22 mouse cellular contexts compared by ENCODE assay signal in the genomic region with DNA sequence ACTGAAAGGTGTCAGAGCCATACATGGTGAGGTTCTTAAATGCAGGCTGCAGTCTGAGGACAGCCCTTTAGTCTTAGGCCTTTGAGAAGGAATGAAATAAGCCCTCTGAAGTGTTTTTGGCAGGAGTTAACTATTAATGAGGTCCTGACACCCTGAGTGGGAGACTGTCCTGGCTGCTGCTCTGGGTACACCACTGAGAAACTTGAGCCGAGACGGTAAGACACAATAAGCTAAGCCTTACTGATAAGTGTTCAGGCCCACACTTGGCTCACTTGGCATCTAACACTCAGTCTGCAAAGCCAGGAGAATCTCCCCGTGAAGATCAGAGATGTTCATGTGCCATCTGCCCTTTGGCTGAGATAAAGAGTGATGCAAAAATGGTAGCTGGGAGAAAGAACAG.
DNase-seq lines count a peak whose midpoint lies in the region; ATAC-seq and TF ChIP-seq lines count a peak whose summit lies in the region.
"Had no signal": no experiment of that assay in that cellular context is flagged by ENCODE, and none has a peak within 500 bp of the region (broad histone marks: within the 10 kb centered on the region; RNA-seq: fewer than 3 reads in every experiment).

No protein-coding gene starts in this region.

- no peak for DNase-seq in intestine, embryonic 14.5 days (ENCODE audit: low spot score)
- no peak for DNase-seq in urinary bladder, postnatal 4 days (ENCODE audit: low spot score in 2 of 2)
- DNase-seq: adrenal gland, adult 2 months; adrenal gland, postnatal 10 days; adrenal gland, postnatal 25 days; cerebellum, adult 11 months; cerebellum, adult 18-20 months; cerebellum, adult 8-10 months; cerebellum, adult 9-11 months; cerebellum, postnatal 36 days; embryo, embryonic 11 days had no signal

- H3K9me3 ChIP-seq in intestine, embryonic 14.5 days (ENCODE audit: control insufficient read depth, low read length) = no peaks in the 10 kb centered on the region
- no peaks in the 10 kb centered on the region for H3K9me3 ChIP-seq in intestine, postnatal 0 days (ENCODE audit: control insufficient read depth)
- H3K9me3 ChIP-seq in kidney, embryonic 16.5 days (ENCODE audit: low read length) = no peaks in the 10 kb centered on the region
- H3K9me3 ChIP-seq in kidney, embryonic 14.5 days (ENCODE audit: control insufficient read depth, low read length) = no peaks in the 10 kb centered on the region
- no peaks in the 10 kb centered on the region for H3K9me3 ChIP-seq in intestine, embryonic 15.5 days
- no peaks in the 10 kb centered on the region for H3K9me3 ChIP-seq in intestine, embryonic 16.5 days (ENCODE audit: control insufficient read depth, low read length)
- H3K9me3 ChIP-seq: embryonic facial prominence, embryonic 13.5 days; embryonic facial prominence, embryonic 15.5 days; forebrain, embryonic 10.5 days; forebrain, embryonic 13.5 days; forebrain, embryonic 15.5 days had no signal

- no peak for TF ChIP-seq CTCF in intestine, postnatal 0 days (IDR thresholded peaks at IDR 0.05; ENCODE audit: low read depth)

- no peak overlapping the region for H3K4me3 ChIP-seq in intestine, embryonic 14.5 days (ENCODE audit: low read depth, low read length)
- no peak overlapping the region for H3K4me3 ChIP-seq in intestine, postnatal 0 days (ENCODE audit: low read depth, low read length)
- H3K4me3 ChIP-seq in kidney, embryonic 16.5 days (ENCODE audit: low read length) = no peak overlapping the region
- H3K4me3 ChIP-seq in kidney, embryonic 14.5 days (ENCODE audit: low read length) = no peak overlapping the region
- no peak overlapping the region for H3K4me3 ChIP-seq in intestine, embryonic 15.5 days (replicated peaks)
- H3K4me3 ChIP-seq in intestine, embryonic 16.5 days (ENCODE audit: low read length) = no peak overlapping the region
- H3K4me3 ChIP-seq: embryonic facial prominence, embryonic 13.5 days; embryonic facial prominence, embryonic 15.5 days; erythroblast, embryonic 14.5 days; forebrain, embryonic 10.5 days; forebrain, embryonic 13.5 days; forebrain, embryonic 15.5 days had no signal

- 0 out of 2 replicates have a peak, but pooled peaks have one; percentile 17 for ATAC-seq in intestine, embryonic 14.5 days (replicated peaks; ENCODE audit: low FRiP score, low TSS enrichment, low read depth)
- ATAC-seq in intestine, postnatal 0 days = no peak
- peak; percentile 65; the same call in 1 of the 2 replicates for ATAC-seq in kidney, embryonic 16.5 days (ENCODE audit: low FRiP score, low TSS enrichment)
- ATAC-seq in kidney, embryonic 14.5 days (ENCODE audit: low FRiP score, low TSS enrichment) = no peak
- ATAC-seq in intestine, embryonic 15.5 days = 0 out of 2 replicates have a peak, but pooled peaks have one; percentile 22
- peak; percentile 53 for ATAC-seq in intestine, embryonic 16.5 days
- ATAC-seq: forebrain, embryonic 13.5 days; forebrain, embryonic 15.5 days had no signal

- H3K9ac ChIP-seq in intestine, embryonic 14.5 days (ENCODE audit: low read length) = no peak overlapping the region
- no peak overlapping the region for H3K9ac ChIP-seq in intestine, postnatal 0 days (ENCODE audit: low read depth, low read length)
- no peak overlapping the region for H3K9ac ChIP-seq in kidney, embryonic 16.5 days (replicated peaks; ENCODE audit: low read length)
- H3K9ac ChIP-seq in kidney, embryonic 14.5 days (ENCODE audit: low read depth, low read length) = no peak overlapping the region
- no peak overlapping the region for H3K9ac ChIP-seq in intestine, embryonic 15.5 days
- H3K9ac ChIP-seq in intestine, embryonic 16.5 days (ENCODE audit: low read depth, low read length) = no peak overlapping the region
- H3K9ac ChIP-seq: embryonic facial prominence, embryonic 13.5 days; embryonic facial prominence, embryonic 15.5 days; forebrain, embryonic 13.5 days; forebrain, embryonic 15.5 days had no signal

- H3K4me2 ChIP-seq in intestine, embryonic 14.5 days (ENCODE audit: low read length) = no peak overlapping the region
- no peak overlapping the region for H3K4me2 ChIP-seq in intestine, postnatal 0 days (replicated peaks; ENCODE audit: low read depth)
- H3K4me2 ChIP-seq in kidney, embryonic 16.5 days (replicated peaks; ENCODE audit: low read depth, low read length) = no peak overlapping the region
- no peak overlapping the region for H3K4me2 ChIP-seq in kidney, embryonic 14.5 days (replicated peaks; ENCODE audit: low read depth, low read length)
- no peak overlapping the region for H3K4me2 ChIP-seq in intestine, embryonic 15.5 days (replicated peaks)
- no peak overlapping the region for H3K4me2 ChIP-seq in intestine, embryonic 16.5 days (ENCODE audit: low read depth, low read length)
- H3K4me2 ChIP-seq: embryonic facial prominence, embryonic 13.5 days; embryonic facial prominence, embryonic 15.5 days; forebrain, embryonic 13.5 days; forebrain, embryonic 15.5 days had no signal

- H3K27me3 ChIP-seq in intestine, embryonic 14.5 days (replicated peaks; ENCODE audit: control insufficient read depth, insufficient read depth, low read length) = no peaks in the 10 kb centered on the region
- H3K27me3 ChIP-seq in intestine, postnatal 0 days (replicated peaks; ENCODE audit: control insufficient read depth, insufficient read depth, low read length) = no peaks in the 10 kb centered on the region
- H3K27me3 ChIP-seq in kidney, embryonic 16.5 days (ENCODE audit: insufficient read depth, low read length) = no peaks in the 10 kb centered on the region
- H3K27me3 ChIP-seq in kidney, embryonic 14.5 days (ENCODE audit: control insufficient read depth, insufficient read depth, low read length) = no peaks in the 10 kb centered on the region
- H3K27me3 ChIP-seq in intestine, embryonic 15.5 days (replicated peaks) = no peaks in the 10 kb centered on the region
- H3K27me3 ChIP-seq in intestine, embryonic 16.5 days (replicated peaks; ENCODE audit: control insufficient read depth, insufficient read depth, low read length) = no peaks in the 10 kb centered on the region
- H3K27me3 ChIP-seq: embryonic facial prominence, embryonic 13.5 days; embryonic facial prominence, embryonic 15.5 days; forebrain, embryonic 13.5 days; forebrain, embryonic 15.5 days had no signal

- H3K36me3 ChIP-seq in intestine, embryonic 14.5 days (ENCODE audit: control insufficient read depth, insufficient read depth, low read length) = no peaks in the 10 kb centered on the region
- H3K36me3 ChIP-seq in intestine, postnatal 0 days (ENCODE audit: control insufficient read depth, insufficient read depth) = no peaks in the 10 kb centered on the region
- H3K36me3 ChIP-seq in kidney, embryonic 16.5 days (ENCODE audit: insufficient read depth, low read length) = no peaks in the 10 kb centered on the region
- no peaks in the 10 kb centered on the region for H3K36me3 ChIP-seq in kidney, embryonic 14.5 days (ENCODE audit: control insufficient read depth, insufficient read depth, low read length)
- no peaks in the 10 kb centered on the region for H3K36me3 ChIP-seq in intestine, embryonic 15.5 days
- no peaks in the 10 kb centered on the region for H3K36me3 ChIP-seq in intestine, embryonic 16.5 days (ENCODE audit: control insufficient read depth, insufficient read depth, low read length)
- H3K36me3 ChIP-seq: embryonic facial prominence, embryonic 13.5 days; embryonic facial prominence, embryonic 15.5 days; forebrain, embryonic 10.5 days; forebrain, embryonic 15.5 days had no signal

- WGBS in intestine, embryonic 14.5 days = 50% methylated on average over 3 of the region's 3 CpGs
- WGBS in intestine, postnatal 0 days = 40% methylated on average over 3 of the region's 3 CpGs
- 36% methylated on average over 3 of the region's 3 CpGs for WGBS in kidney, embryonic 16.5 days
- WGBS in kidney, embryonic 14.5 days = 48% methylated on average over 3 of the region's 3 CpGs
- WGBS in intestine, embryonic 15.5 days = 41% methylated on average over 3 of the region's 3 CpGs
- WGBS in intestine, embryonic 16.5 days = 50% methylated on average over 3 of the region's 3 CpGs

- H3K4me1 ChIP-seq in intestine, embryonic 14.5 days (replicated peaks; ENCODE audit: control insufficient read depth, insufficient read depth, low read length) = no peaks in the 10 kb centered on the region
- no peaks in the 10 kb centered on the region for H3K4me1 ChIP-seq in intestine, postnatal 0 days (replicated peaks; ENCODE audit: control insufficient read depth, insufficient read depth, low read length)
- peaks cover 8% of the 10 kb centered on the region for H3K4me1 ChIP-seq in kidney, embryonic 16.5 days (ENCODE audit: insufficient read depth, low read length)
- H3K4me1 ChIP-seq in kidney, embryonic 14.5 days (ENCODE audit: control insufficient read depth, insufficient read depth, low read length) = no peaks in the 10 kb centered on the region
- no peaks in the 10 kb centered on the region for H3K4me1 ChIP-seq in intestine, embryonic 15.5 days (replicated peaks)
- no peaks in the 10 kb centered on the region; the same call in 1 of the 2 replicates for H3K4me1 ChIP-seq in intestine, embryonic 16.5 days (ENCODE audit: control insufficient read depth, insufficient read depth, low read length)
- H3K4me1 ChIP-seq: embryonic facial prominence, embryonic 13.5 days; embryonic facial prominence, embryonic 15.5 days; forebrain, embryonic 13.5 days; forebrain, embryonic 15.5 days had no signal

- no peak overlapping the region for H3K27ac ChIP-seq in intestine, embryonic 14.5 days (ENCODE audit: low read depth)
- no peak overlapping the region for H3K27ac ChIP-seq in intestine, postnatal 0 days (ENCODE audit: low read depth, low read length)
- no peak overlapping the region for H3K27ac ChIP-seq in kidney, embryonic 16.5 days (ENCODE audit: low read length)
- no peak overlapping the region for H3K27ac ChIP-seq in kidney, embryonic 14.5 days (ENCODE audit: low read depth, low read length)
- H3K27ac ChIP-seq in intestine, embryonic 15.5 days = no peak overlapping the region
- no peak overlapping the region for H3K27ac ChIP-seq in intestine, embryonic 16.5 days (ENCODE audit: low read length)
- H3K27ac ChIP-seq: embryonic facial prominence, embryonic 13.5 days; embryonic facial prominence, embryonic 15.5 days; forebrain, embryonic 10.5 days; forebrain, embryonic 13.5 days; forebrain, embryonic 15.5 days had no signal

Comparison
In these comparisons a context has a peak if more than half of its experiments do, and no peak if none do; other contexts are left out.
1. ATAC-seq: peak in intestine, embryonic 14.5 days (single experiment), kidney, embryonic 16.5 days (single experiment), intestine, embryonic 15.5 days (single experiment) and intestine, embryonic 16.5 days (single experiment); none in intestine, postnatal 0 days (single experiment) and kidney, embryonic 14.5 days (single experiment).